Mouse (Mus musculus) spleen, postnatal 14 days (tissue): ENCODE results near the gene Pnkp.
"Not testable (repeated sequence)": the region's sequence is repeated elsewhere in the genome, so short reads cannot be mapped to it uniquely, and the experiment has no call there.

ENCODE experiments used
- DNase-seq, 2 experiments: peaks; one replicate each; pipeline ENCODE4 v3.0.0; 2021 to 2022; ENCODE audit warnings: low spot score in 2 of 2

The Pnkp gene

GRCm38 (mm10) chr7:44869697-44870528 lies 13.0 kb downstream of the Pnkp start, which contains the start of gene Ptov1:
Gene Ptov1 (minus strand): TSS chr7:44869788.
- DNase-seq, result peak; percentile 36 to 60

DNA sequence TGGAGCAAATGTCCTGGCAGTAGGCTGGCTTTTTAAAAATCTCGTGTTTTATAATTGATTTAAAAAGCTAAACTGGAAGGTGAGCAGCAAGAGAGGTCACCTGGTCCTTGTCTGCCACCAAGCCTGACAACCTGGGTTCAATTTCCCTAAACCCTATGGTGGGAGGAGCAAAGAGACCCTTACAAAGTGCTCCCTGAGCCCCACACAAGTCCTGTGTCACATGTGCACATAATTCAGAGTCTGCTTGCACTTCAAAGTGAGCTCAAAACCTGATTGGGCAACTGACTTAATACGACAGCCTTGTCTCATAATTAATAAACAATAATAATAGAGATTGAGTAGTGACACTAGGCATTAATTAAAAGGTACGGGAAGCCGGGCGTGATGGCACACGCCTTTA lies 13.7 kb downstream of the Pnkp start:
- DNase-seq, result no peak

- DNase-seq, result no peak
These were observed 14.2 kb downstream of the Pnkp start for GRCm38 (mm10) chr7:44871181-44871580.

- not testable (repeated sequence) for DNase-seq
These were observed 14.8 kb downstream of the Pnkp start for GRCm38 (mm10) chr7:44871774-44872173.

DNA sequence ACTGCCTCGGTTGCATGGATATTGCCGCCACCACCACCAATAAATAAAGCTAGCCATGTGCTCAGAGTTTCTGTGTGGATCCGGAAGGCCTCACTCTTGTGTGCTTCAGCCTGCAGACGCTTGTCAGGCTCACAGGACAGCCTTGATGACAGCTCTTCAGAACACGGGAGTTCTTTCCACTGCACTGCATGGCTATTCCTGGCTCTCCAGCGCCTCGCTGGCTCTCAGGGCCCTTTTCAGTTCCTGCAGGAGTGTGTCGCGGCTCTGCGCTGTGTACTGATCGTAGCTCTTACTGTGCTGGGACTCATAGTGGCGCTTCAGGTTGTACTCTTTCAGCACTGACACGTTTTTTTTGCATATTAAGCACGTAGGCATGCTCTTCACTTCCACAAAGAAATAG lies 20.9 kb downstream of the Pnkp start:
- no peak for DNase-seq

- no peak for DNase-seq
These were observed 26.1 kb downstream of the Pnkp start for GRCm38 (mm10) chr7:44883036-44883435.

GRCm38 (mm10) chr7:44884637-44885036 lies 27.7 kb downstream of the Pnkp start:
- no peak for DNase-seq

DNA sequence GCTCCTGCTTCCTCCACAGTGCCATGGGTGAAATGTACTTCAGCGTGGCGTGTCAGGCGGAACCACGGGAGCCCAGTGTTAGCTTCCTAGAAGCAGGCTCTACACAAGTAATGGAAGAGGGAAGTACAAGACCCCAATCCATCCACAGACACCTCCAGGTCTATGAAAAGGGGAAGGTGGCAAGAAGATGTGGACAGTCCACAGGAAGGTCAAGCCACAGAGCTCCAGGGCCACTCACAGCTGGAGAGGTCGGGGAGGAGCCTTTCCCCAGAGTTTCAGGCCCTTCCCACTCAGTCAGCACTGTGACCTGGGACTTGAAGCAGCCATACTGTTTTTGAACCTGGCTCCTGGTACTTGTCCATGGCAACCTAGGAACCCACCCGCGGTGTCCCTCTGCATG lies 30.0 kb downstream of the Pnkp start:
- no peak for DNase-seq

GRCm38 (mm10) chr7:44888256-44889105 lies 31.5 kb downstream of the Pnkp start:
- no peak for DNase-seq

DNA sequence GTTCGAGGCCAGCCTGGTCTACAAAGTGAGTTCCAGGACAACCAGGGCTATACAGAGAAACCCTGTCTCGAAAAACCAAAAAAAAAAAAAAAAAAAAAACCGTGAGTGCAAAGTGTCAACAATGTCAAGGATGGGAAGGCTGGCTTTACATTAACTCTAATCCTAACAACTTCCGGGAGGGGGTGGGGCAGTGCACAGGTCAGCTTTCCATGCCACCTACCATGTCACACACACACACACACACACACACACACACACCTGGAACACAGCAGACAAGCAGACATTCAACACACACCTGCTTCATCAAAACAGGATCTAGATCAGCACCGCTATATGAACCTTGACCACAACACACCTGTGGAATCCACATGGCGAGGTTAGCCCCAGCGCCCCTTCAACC lies 33.2 kb downstream of the Pnkp start:
- no peak for DNase-seq

GRCm38 (mm10) chr7:44890737-44891136 lies 33.8 kb downstream of the Pnkp start:
- DNase-seq, result no peak

GRCm38 (mm10) chr7:44891611-44892010 lies 34.7 kb downstream of the Pnkp start:
- DNase-seq, result no peak

DNA sequence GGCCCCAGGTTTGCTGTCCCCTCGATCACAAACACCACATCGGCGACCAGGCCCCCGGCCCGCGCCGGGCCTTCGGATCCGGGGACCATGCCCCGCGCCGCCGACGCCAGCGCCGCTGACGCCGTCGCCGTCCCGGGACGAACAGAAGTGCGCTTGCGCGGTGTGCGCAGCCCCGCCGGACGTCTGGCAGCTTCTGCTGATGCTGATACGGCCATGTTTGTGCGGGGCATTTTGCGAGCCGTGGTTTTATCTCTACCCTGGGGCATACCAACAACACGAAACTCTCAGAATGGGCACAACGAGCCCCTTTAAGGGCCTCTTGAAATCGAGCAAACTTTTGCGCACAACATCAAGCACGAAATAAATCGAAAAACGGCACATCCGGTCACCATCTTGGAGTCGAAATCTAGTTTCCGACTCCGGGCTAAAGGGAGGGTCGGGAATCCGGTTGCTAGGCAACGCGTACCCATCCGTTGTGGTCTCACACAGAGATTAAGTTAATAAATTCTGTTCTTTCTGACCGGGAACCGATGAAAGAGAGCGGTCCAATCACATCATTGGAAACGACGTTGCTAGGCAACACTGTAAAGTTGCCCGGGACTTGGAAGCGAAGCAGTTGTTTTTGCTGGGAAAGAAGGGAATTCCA lies 35.5 kb downstream of the Pnkp start, which contains the start of gene Med25:
Gene Med25, minus strand, starts transcription at position 437 of the 646 bp plus-strand sequence.
- DNase-seq, result peak; percentile 75 to 82

GRCm38 (mm10) chr7:44893197-44893596 lies 36.3 kb downstream of the Pnkp start:
- DNase-seq, result no peak

- DNase-seq, result no peak
These were observed 37.2 kb downstream of the Pnkp start for GRCm38 (mm10) chr7:44894175-44894574.

DNA sequence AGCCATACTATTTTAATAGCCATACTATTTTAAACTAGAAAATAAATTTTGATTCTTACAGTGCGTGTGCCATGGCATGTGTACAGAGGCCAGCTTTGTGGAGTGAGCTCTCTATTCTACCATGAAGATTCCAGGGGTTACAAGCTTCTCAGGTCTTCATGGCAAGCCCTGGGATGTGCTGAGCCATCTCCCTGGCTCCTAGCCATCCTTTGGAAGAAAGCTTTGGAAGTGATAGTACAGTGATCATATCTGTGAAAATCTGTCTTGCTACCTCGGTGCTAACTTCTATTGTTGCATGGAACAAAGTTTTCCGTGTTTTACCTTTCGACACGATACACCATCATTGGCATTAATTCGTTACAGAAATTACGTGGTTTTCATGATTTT lies 38.3 kb downstream of the Pnkp start:
- DNase-seq, result no peak

GRCm38 (mm10) chr7:44895593-44896434 lies 38.9 kb downstream of the Pnkp start, which contains the start of gene Fuz:
Gene Fuz (plus strand): TSS chr7:44896079.
- DNase-seq, result peak; percentile 65 to 76

DNA sequence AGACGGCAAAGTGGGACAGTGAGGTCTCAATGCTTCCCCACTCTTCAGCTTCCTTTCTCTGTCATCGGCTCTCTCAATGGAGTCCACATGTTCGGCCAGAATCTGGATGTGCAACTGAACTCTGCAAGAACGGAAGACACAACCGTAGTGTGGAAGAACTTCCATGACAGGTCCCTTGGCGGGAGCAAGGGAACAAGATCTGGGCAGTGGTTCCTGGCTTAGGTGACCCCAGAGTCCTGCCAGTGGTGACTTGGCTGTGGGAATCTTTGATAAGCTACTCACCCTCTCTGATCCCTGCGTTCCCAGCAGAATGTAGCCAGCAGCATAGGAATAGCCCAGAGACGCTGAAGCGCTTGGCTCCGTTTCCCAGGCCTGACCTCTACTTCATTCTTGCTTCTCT lies 39.6 kb downstream of the Pnkp start:
- DNase-seq, result no peak

GRCm38 (mm10) chr7:44898607-44899006 lies 41.7 kb downstream of the Pnkp start:
- DNase-seq, result peak in 1 of 2 experiments; percentile 18

DNA sequence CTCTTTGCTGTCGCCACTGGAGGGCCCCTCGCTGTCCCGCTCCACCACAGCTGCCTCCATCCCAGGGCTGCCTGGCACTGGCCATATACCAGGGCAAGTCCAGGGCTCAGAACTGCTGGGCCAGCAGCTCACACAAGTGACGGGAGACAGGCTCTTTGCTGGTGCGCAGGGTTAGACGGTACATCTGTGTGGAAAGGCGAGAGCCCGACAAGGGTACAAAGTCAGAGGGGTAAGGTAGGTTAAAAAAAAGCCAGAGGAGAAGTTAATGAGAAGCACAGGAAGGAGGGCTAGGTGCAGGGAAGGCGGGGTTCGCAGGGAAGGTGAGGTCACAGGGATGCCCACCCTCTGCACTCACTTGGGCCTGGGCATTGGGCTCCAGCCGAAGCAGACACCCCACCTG lies 43.7 kb downstream of the Pnkp start:
- DNase-seq, result no peak

DNA sequence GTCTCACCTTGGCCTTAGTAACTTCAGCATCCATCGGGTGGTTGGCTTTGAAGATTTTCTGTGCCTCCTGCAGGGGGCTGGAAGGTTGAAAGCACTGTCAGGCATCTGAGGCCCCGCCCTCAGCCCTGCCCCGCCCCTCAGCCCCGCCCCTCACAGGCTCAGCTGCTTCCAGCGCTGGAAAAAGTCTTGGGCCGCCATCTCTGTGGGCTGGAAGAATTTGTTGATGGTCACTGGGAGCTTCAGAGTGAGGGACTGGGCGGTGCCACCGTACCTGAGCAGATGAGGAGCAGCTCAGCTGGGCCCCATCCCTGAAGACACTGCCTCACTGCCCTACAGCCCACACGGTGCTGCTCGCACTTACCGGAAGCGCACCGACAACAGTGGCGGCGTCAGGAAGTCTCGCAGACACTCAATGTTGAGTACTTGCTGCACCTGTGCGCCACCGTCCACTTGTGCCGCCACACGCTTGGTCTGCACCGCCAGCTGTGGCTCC lies 44.3 kb downstream of the Pnkp start:
- no peak for DNase-seq
